Mouse (Mus musculus) layer of hippocampus, postnatal 10 days (tissue): Measurements from ENCODE around the gene Spaca4. TPM values are rescaled to one million over a fixed set of nuclear protein-coding genes. Genes with fewer than 3 reads are reported as not detected.

Experiments
- DNase-seq, 2 experiments: peaks; one replicate each; pipeline ENCODE4 v3.0.0; 2021; ENCODE audit warnings: low spot score in 2 of 2
- total RNA-seq, 2 experiments: library from RNA; stranded (reverse); gene quantifications; 2 replicates each; pipeline ENCODE4 v1.2.3; 2021

Gene Spaca4
- total RNA-seq, 2 experiments from 2014 or later = not detected

DNA sequence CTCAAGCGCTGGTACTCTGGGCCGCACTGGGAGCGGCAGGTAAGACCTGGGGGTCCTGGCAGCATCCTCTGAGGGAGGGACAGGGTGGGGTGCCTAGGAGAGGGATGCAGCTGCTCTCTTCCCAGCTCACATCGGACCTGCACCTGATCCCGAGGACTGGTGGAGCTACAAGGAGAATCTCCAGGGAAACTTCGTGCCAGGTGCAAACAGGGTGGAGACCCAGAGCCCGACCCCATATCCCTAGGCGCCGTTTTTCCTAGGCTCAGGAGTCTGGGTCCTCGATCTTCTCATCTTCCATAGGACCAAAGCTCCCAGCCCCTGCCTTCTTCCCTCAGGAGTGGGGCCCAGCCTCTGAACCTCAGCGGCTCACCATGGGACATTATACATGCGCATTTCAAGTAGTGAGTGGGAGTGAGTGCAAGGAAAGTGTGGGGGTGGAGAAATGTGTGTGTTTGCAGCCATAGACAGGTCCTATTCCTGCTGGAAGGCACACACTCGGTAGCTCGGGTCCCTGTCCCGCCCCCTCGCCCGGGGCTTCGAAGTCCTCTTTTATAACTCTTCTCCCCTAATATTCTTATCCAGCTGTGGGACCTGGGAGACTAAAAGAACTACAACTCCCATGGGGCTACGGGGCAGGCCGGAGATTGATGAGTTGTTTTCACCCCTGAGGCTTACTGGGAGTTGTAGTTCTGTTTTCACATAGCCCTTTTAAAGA is 25.2 kb downstream of the Spaca4 start:
- DNase-seq = peak; percentile 73 to 79

DNA sequence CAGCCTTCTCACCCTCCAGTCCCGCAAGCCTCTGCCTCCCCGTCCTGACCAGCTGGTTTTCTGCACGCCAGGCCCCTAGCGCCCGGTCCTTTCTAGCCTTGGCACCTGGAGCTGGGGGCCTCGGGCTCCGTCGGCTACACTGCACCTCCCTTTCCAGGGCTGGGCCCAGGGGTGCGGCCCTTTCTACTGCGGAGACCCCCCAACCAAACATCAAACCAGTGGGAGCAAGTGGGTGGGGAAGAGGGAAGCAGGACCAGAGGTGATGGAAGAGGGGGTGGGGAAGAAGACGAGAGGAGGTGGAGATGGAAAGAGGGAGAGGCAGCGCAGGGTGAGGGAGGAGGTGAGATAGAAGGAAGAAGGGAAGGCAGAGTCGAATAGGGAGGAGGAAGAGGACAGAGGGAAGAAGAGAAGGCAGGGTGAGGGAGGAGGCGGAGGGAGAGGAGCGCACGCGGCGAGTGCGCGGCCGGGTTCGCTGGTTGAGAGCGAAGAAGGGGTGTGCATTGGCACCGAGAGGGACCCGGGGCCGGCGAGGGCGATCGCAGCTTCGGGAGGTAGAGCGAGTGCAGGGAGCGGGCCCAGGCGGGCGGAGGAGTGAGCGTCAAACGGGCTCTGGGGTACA is 26.0 kb downstream of the Spaca4 start, which contains the start of gene Car11:
TSS of gene Car11 (plus strand) at position 321 of the 619 bp plus-strand sequence.
- DNase-seq = peak in 1 of 2 experiments; percentile 59

DNA sequence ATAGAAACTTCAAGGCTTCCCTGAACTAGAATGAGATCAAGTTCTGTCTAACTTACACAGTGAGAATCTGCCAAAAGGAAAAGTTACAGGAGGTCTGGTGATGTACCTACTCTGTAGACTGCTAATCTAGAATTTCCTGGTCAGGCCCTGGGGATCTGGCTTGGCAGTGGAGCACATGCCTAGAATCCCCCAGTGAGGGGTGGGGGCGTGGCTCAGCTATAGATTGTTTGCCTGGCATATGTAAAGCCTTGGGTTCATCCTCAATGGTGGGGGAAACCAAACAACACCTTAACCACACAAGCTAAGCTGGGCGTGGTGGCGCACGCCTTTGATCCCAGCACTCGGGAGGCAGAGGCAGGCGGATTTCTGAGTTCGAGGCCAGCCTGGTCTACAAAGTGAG is 27.7 kb downstream of the Spaca4 start:
- DNase-seq = no peak

DNA sequence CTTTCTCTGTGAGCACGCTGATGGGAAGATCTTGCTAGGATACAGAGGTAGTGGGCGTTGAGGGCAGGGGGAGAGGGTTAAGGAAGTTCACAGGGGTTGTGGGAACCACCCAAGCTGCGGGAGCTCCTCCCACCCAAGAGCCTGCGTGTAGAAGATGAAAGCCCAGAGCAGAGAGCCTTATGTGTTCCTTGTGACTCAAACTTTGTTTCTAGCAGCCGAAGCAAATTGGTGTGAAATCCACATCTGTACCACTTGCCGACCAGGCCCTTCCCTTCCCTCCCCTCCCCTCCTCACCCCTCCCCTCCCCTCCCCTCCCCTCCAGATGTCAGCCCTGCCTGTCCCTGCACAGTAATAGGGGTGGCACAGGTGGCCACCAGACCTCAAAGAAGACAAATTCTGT is 30.5 kb downstream of the Spaca4 start:
- no peak for DNase-seq

DNA sequence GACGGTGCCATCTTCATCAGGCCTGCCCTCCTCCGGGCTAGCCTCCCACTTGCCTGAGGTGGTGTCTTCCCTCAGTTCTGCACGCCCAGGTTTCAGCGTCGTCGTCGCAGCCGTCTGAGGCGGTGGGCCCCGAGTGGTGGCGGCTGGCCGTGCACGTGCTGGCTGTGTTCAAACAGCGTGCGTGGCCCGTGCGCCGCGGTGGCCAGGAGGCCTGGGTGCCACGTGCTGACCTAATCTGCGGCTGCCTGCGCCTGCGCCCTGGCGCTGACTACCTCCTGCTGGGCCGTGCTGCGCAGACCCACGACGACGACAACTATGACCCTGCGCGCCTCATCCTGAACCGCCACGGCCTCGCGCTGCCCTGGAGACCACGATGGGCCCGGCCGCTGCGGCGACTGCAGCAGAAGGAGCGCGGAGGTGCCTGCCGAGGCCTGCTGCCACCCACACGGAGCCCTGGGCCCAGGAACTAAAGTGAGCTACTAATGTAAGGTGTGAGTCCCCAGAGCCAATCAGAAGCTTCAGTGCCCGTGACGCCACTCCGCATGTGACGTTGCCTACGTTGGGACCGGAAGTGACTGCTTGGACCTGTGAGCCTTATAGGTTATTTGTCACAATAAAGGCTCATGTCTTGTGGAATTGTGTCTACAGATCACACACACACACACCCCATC is 31.6 kb downstream of the Spaca4 start, which contains the start of gene Sec1:
TSS of gene Sec1 (minus strand) at position 482 of the 671 bp plus-strand sequence.
- no peak for DNase-seq

DNA sequence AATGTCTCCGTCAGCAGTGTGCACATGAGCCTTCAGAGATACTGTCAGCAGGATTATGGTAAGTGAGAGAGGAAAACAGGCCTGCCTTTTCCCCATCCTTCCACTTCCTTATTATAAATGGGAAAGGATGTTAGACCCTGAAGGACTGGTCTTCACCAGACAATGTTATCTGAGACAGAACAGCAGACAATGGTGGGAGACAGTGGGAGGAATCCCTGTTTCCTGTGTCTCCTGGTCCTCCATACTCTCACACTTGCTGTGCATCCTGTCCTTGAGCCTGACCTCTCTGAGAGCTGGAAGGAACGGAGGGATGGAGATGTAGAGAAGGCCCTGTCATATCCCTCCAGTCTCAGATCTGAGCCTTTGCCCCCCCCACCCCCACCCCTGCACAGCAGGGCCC is 33.2 kb downstream of the Spaca4 start:
- DNase-seq = no peak

DNA sequence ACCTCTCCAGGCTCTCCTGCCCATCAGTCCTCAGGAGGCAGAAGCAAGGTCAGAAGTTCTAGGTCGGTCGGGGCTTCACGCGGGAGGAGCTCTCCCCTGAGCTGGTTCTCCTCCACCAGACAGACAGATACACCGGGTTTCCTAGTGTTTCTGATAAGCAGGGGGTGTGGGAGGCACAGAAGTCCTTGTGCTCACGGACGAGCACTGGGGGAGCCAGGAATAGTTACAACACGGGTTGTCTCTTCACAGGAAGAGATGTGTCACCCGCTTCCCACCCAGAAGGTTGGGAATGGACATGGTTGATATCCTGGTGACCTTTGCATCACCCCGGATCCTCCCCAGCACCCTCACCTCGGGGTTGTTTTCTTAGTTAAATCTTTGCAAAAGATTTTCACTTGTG is 35.8 kb downstream of the Spaca4 start:
- no peak for DNase-seq

DNA sequence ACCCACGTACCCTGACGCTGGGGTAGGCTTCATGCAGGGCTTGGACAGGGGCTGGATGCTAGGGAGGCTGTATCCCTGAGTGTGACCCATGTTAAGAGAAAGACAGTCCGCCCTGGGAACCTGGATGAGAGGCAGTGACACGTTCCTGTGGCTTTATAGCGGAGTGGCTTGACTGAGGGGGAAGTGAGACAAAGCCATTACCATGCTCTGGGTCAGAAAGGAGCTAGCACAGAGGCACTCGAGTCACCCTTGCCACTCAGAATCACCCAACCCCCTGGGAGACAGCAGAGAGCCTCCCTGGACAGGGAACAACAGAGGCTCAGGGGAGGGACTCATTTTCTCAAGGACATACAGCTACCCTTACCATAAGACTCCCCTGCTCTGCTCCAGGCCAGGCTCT is 36.5 kb downstream of the Spaca4 start:
- no peak for DNase-seq

DNA sequence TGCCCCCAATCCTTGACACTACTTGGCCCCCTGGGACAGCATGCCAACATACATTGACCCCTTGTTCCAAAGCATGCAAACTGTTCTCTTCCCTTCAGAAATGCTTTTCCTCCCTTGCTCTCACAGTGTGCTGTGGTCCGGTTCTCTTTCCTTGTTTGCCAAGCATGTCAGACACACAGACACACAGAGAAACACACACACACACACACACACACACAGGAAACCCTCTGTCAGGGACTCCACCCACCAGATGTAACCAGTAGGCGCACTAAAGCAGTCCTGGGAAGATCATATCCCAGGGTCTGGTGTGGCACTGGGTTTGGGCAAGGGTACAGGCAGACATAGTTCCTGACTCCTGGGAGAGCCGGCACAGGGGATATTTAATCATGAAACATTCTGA is 38.8 kb downstream of the Spaca4 start:
- DNase-seq = no peak

DNA sequence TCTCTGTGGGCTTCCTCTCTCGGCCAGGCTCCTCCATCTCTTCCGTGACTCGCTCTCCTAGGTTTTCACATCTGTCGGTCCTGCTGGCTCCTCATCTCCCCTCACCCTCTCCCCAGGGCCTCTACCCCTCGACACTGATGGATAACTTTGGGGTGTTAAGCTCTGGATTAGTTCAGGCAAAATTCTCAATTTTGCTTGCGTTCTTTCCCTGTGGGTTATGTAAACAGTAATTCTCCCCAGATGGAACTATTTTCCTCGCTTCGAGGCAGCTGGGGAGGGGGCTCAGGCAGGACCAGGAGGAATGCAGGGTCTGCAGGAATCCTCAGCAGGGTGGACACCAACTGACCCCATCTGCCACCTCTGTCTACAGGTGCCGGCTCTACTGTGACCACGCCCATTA is 39.8 kb downstream of the Spaca4 start:
- DNase-seq = no peak

DNA sequence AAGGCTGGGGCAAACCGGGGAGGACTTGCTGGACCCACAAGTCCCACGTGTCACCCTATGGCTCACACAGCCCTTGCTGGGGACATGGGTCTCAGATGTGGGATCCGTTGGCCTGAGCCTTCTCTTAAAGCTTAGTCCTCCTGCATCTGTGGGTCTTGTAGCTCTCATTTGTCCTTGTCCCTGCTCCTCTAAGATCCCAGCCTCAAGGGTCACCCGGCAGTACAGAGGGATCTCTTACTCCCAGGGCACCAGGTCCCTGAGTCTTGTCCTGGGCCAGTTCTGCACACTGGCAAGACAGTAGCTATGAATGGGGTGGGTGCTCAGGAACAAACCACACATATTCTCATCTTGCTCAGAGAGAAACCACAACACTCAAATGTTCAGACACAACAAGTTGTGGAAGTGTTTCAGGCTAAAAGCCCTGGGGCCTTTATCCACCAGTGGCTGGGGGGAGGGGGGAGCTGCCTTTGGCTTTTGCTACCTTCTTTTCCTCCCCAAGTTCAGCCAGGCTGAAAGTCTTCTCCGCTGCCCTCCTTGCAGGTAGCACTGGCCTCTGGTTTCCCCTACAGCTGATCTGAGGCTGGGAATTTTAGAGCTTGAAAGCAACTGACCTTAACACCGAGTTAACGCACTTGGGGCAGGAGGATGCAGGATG is 42.1 kb downstream of the Spaca4 start, which contains the start of gene Ntn5:
TSS of gene Ntn5 (plus strand) at position 627 of the 655 bp plus-strand sequence.
- no peak for DNase-seq

DNA sequence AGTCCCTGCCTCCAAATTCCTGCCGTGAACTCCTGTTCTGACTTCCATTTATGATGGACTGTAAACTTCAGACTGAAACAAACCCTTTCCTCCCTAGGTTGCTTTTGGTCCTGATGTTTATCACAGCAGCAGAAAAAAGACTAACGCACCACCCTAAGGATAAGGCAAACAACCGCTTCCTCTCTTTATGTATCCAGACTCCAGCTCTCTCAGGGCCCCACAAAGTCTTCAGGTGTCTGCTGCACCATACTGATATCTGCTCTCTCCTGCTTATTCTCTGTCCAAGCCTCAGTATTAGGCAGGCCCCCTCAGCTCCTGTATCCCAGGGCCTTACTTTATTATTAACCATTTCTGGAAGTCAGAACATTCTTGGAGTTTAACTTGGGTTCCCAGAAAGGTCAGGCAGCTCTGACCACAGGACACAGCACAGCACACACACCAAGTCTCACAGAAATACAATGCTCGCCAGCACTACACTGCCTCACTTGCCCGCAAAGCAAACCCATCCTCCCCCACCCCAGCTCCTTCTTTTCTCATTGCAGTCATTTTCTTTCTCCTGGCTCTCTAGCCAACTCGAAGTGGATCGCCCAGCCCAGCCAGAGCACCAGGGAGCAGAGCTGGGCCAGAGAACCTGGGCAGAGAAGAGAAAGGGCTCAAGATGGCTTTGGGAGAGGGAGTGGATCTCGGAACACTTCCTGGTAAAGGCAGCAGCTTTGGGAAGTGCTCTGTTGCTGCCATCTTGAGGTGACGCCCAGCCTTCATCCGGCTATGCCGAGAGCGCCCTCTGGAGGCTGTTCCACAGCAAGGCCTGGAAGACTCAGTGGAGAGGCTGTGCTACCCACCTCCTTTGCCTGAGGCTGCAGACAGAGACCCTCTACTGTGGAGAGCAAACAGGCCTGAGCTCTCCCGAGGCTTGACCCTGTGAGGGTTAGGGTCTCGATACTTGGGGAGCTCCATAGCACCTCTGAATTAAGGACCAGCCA is 43.2 kb downstream of the Spaca4 start:
- peak; percentile 92 to 93 for DNase-seq

DNA sequence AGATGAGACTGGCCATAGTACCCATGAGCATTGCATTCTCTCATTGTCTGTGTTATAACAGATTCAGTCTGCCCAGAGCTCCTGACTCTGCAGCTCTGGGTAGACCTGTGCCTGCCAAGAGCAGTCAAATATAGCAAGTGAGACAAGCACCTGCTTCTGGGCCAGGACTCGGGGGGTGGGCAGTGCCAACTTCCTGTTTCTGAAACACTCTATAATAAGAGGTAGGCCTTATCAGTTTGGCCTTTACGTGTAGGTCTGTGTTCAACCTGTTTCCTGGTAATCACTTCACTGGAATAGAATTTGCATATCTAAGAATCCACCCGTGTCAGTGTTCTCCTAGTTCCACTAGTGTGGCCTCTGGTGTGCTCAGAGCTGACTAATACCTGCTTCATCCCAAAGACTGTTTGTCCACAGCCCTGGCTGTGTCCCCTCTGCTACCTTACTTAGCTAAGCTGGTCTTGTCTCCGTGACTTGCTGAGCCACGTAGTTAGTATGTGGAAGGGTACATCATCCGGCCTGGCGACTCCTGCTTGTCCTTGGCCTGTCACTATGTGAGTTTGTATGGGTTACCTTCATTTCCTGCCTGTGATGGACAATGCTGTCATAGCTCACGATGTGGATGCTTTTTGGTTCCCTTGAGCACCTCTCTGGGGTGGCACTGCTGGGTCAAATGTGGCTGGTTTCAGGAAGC is 44.4 kb downstream of the Spaca4 start:
- DNase-seq = no peak

DNA sequence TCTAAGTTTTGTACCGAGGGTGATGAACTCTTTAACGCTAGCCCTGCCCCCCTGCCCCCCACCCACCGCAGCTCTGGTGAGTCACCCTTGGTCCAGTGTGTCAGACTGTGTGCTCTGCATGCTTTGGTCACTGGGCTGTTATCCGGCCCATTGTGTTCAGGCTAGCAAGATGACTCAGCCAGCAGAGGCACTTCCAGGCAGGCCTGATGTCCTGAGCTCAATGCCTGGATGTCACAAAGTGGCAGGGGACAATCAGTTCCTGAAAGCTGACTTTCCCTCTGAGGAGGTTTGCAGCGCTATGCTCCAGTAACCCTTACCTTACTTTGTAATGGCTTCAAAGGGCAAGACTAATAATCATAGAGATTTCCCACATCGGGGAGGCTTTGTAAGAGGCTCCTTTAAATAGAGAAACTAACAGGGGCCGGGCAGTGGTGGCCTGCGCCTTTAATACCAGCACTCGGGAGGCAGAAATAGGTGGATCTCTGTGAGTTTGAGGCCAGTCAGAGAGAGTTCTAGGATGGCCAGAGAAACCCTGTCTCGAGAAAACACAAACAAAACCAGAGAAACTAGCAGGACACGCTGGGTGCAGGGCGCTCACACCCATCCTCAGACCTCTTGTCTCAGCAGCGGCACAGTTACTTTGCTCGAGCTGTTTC is 45.5 kb downstream of the Spaca4 start:
- DNase-seq = no peak

DNA sequence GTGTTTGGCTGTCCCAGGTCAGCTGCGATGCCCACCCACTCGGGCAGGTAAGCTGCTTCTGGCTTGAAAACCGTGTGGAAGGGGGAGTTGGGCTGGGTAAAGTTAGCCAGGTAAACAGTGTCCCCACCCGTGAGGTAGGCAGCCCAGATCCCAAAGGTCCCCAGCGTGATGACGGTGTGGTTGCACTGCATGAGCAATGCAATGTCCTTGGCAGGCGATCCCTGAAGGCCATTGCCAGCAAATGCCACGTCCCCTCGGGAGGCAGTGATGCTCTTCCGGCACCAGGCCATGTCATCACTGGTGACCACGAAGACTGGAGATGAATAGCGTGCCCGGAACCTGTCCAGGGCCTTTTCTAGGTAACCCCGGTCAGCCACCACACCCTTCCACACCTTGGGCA is 47.1 kb downstream of the Spaca4 start:
- no peak for DNase-seq

DNA sequence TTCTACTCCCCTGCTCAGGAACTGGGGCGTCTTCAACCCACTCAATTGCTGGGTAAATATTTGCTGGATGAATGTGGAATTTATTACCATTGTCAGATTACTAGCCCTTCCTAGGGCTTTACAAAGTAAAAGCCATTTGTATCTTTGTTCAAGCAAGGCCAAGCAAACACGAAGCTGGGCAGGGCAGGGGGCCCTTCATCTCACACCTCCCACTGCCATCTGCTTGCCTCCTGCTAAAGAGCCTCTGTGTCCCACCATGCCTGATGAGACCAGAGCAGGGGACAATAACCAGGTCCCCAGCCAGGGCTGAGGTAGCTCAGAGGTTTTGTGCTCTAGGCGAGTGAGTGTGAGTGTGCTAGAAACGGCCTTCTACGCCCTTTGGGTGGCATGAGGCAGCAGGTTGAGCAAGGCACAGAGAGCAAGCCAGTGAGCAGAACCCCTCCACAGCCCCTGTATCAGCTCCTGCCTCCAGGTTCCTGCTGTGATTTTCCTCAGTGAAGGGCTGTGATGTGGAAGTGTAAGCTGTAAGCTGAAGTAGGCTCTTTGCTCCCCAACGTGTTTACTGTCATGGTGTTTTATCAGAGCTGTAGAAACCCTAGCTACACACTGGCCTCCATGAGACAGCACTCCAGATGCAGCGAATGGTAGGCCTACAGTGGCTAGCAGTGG is 47.9 kb downstream of the Spaca4 start:
- DNase-seq = no peak
